Mouse (Mus musculus): ENCODE data around the gene Rbfox3. TPM values are rescaled to one million over a fixed set of nuclear protein-coding genes. Genes with fewer than 3 reads are reported as not detected.

The Rbfox3 gene
- polyA plus RNA-seq, 2 experiments, result 0.08 to 0.17 TPM

DNA sequence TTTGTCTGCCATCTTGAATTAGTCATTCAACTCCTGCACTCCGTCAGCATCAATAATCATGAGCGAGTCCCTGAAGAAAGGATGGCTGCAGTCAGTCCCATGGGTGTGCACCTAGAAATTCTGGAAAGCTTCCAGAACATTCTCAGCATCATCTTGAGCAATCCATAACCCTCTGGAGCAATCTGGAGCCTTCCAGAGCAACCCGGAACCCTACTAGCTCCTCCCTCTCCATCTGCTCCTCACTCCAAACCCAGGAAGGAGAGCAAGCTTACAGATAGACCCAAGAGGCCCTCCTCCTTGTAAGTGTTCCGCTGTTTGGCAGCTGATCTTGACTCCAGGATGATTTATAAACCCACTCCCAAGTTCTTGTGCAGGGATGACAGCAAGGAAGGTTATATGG lies 17.2 kb downstream of the Rbfox3 start:
- 55% methylated on average over 4 of the region's 4 CpGs for WGBS (ENCODE audit: insufficient replicate concordance)
- Histone ChIP-seq H3K9me3 (ENCODE audit: control insufficient read depth, low read length) (no peaks in the 10 kb centered on the region), H3K9ac (replicated peaks) (no peak overlapping the region), H3K27me3 (ENCODE audit: control insufficient read depth, insufficient read depth, low read length) (no peaks in the 10 kb centered on the region), H3K36me3 (replicated peaks; ENCODE audit: control insufficient read depth, insufficient read depth, low read depth) (no peaks in the 10 kb centered on the region), H3K4me3 (ENCODE audit: insufficient read depth in 1 of 2, low read depth in 2 of 2, low read length in 2 of 2) (no peak overlapping the region), H3K27ac (no peak overlapping the region), H3K4me2 (ENCODE audit: low read depth) (no peak overlapping the region), H3K4me1 (replicated peaks; ENCODE audit: control insufficient read depth in 2 of 2, insufficient read depth in 2 of 2, low read length in 1 of 2) (no peaks in the 10 kb centered on the region)
- DNase-seq (ENCODE audit: low read depth in 3 of 3, low spot score in 3 of 3) (no peak), ATAC-seq (ENCODE audit: insufficient read depth) (no peak)
- TF ChIP-seq EP300 (IDR thresholded peaks at IDR 0.05; ENCODE audit: low read depth) (no peak), CTCF (IDR thresholded peaks at IDR 0.05; ENCODE audit: low read depth) (no peak)

DNA sequence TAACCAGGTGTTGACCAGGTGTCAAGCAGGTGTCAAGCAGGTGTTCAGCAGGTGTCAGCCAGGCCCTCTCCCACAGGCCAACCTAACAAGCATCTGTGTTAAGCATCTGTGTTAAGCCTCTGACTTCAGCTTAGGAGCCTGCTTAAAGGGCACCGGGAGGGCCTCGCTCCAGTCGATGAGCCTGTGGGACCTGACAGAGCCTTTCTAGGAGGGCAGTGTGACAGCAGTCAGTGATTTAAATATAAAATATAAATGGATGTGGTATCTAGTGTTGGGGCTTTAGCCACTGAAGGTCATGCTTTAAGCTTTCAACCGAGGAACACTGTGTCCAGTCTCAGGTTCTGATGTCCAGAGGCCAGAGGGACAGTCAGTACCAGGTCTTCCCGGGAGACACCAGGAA lies 18.5 kb downstream of the Rbfox3 start:
- ATAC-seq (ENCODE audit: insufficient read depth), result no peak
- no peak overlapping the region for H3K9ac ChIP-seq (replicated peaks)
- no peak overlapping the region for H3K4me3 ChIP-seq (ENCODE audit: insufficient read depth in 1 of 2, low read depth in 2 of 2, low read length in 2 of 2)
- H3K27me3 ChIP-seq (ENCODE audit: control insufficient read depth, insufficient read depth, low read length), result no peaks in the 10 kb centered on the region
- no peaks in the 10 kb centered on the region for H3K9me3 ChIP-seq (ENCODE audit: control insufficient read depth, low read length)
- no peak for TF ChIP-seq CTCF (IDR thresholded peaks at IDR 0.05; ENCODE audit: low read depth)
- no peak for TF ChIP-seq EP300 (IDR thresholded peaks at IDR 0.05; ENCODE audit: low read depth)
- H3K27ac ChIP-seq, result no peak overlapping the region
- H3K4me1 ChIP-seq (replicated peaks; ENCODE audit: control insufficient read depth in 2 of 2, insufficient read depth in 2 of 2, low read length in 1 of 2), result no peaks in the 10 kb centered on the region
- WGBS (ENCODE audit: insufficient replicate concordance), result 68% methylated on average over 5 of the region's 5 CpGs
- H3K4me2 ChIP-seq (ENCODE audit: low read depth), result no peak overlapping the region
- H3K36me3 ChIP-seq (replicated peaks; ENCODE audit: control insufficient read depth, insufficient read depth, low read depth), result no peaks in the 10 kb centered on the region
- no peak for DNase-seq (ENCODE audit: low read depth in 3 of 3, low spot score in 3 of 3)

DNA sequence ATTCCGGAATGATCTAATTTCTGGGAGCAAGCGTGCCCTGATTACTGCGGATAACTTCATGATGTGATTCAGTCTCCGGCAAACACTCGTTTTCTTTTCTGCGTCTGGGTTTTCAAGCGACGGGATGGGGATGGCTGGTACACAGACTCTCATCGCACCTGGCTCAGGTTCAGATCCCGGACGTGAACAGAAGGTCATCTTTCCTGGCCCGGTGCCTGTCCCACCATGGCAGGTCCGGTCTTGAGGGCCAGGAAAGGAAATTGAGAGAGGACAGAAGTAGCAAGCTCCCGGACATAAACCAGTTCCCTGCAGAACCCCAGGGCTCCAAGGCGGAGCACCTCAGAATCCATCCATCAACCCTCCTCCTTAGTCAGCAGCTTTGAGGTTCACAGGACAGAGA lies 19.9 kb downstream of the Rbfox3 start:
- TF ChIP-seq CTCF (IDR thresholded peaks at IDR 0.05; ENCODE audit: low read depth) (no peak), EP300 (IDR thresholded peaks at IDR 0.05; ENCODE audit: low read depth) (no peak)
- no peak for ATAC-seq (ENCODE audit: insufficient read depth)
- no peak overlapping the region for H3K27ac ChIP-seq

DNA sequence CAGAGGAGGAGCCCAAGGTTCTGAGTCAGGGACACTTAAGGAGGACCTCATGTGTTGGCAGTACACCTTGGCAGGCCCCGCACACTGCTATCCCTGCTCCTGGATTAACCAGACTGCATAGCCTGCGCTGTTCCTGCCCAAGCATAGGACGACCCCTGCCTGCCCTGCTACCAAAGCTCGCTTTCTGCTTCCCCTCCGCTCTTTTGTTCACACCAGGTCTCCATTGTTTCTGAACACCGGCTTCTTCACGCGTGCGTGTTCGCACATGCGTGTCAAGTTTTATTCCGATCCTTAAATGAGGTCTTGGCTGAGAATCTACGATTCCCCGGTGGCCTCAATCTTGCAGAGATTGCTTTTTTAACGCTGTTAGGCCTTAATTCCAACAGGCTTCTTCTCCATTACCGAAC lies 20.4 kb downstream of the Rbfox3 start:
- Histone ChIP-seq H3K9me3 (ENCODE audit: control insufficient read depth, low read length) (no peaks in the 10 kb centered on the region), H3K9ac (replicated peaks) (no peak overlapping the region), H3K27ac (no peak overlapping the region), H3K36me3 (replicated peaks; ENCODE audit: control insufficient read depth, insufficient read depth, low read depth) (no peaks in the 10 kb centered on the region), H3K4me3 (ENCODE audit: insufficient read depth in 1 of 2, low read depth in 2 of 2, low read length in 2 of 2) (no peak overlapping the region), H3K27me3 (ENCODE audit: control insufficient read depth, insufficient read depth, low read length) (no peaks in the 10 kb centered on the region), H3K4me2 (ENCODE audit: low read depth) (no peak overlapping the region), H3K4me1 (replicated peaks; ENCODE audit: control insufficient read depth in 2 of 2, insufficient read depth in 2 of 2, low read length in 1 of 2) (no peaks in the 10 kb centered on the region)
- ATAC-seq (ENCODE audit: insufficient read depth), result no peak
- WGBS (ENCODE audit: insufficient replicate concordance), result 69% methylated on average over 16 of the region's 16 CpGs
- no peak for DNase-seq (ENCODE audit: low read depth in 3 of 3, low spot score in 3 of 3)
- TF ChIP-seq EP300 (IDR thresholded peaks at IDR 0.05; ENCODE audit: low read depth) (no peak), CTCF (IDR thresholded peaks at IDR 0.05; ENCODE audit: low read depth) (no peak)

More for the DNA sequence above, 19.9 kb downstream of the Rbfox3 start:
- 75% methylated on average over 15 of the region's 15 CpGs for WGBS (ENCODE audit: insufficient replicate concordance)
- Histone ChIP-seq H3K4me2 (ENCODE audit: low read depth) (no peak overlapping the region), H3K9me3 (ENCODE audit: control insufficient read depth, low read length) (no peaks in the 10 kb centered on the region), H3K36me3 (replicated peaks; ENCODE audit: control insufficient read depth, insufficient read depth, low read depth) (no peaks in the 10 kb centered on the region), H3K4me1 (replicated peaks; ENCODE audit: control insufficient read depth in 2 of 2, insufficient read depth in 2 of 2, low read length in 1 of 2) (no peaks in the 10 kb centered on the region), H3K9ac (replicated peaks) (no peak overlapping the region), H3K4me3 (ENCODE audit: insufficient read depth in 1 of 2, low read depth in 2 of 2, low read length in 2 of 2) (no peak overlapping the region), H3K27me3 (ENCODE audit: control insufficient read depth, insufficient read depth, low read length) (no peaks in the 10 kb centered on the region)
- no peak for DNase-seq (ENCODE audit: low read depth in 3 of 3, low spot score in 3 of 3)

DNA sequence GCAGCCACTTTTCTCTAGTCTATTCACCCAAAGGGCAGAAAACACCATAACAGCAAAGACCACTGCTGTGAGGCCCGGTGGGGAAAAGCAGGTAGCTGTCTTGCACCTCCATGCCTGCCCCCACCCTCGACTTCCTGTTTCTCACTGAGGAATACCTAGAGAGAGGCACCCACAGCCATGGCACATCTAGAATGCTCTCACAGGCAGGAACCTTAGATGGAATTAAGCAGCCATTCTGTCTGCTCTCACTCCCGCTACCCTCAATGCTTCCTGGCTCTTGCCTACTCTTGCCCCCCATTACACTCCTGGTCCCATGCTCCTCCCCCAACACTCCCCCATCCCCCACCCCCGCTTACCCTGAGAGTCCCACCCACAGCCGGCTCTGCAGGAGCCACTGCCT lies 20.9 kb downstream of the Rbfox3 start:
- TF ChIP-seq EP300 (IDR thresholded peaks at IDR 0.05; ENCODE audit: low read depth), result no peak
- DNase-seq (ENCODE audit: low read depth in 3 of 3, low spot score in 3 of 3) (no peak), ATAC-seq (ENCODE audit: insufficient read depth) (no peak)
- H3K9me3 ChIP-seq (ENCODE audit: control insufficient read depth, low read length), result no peaks in the 10 kb centered on the region
- H3K27ac ChIP-seq, result no peak overlapping the region
- H3K4me3 ChIP-seq (ENCODE audit: insufficient read depth in 1 of 2, low read depth in 2 of 2, low read length in 2 of 2), result no peak overlapping the region
- no peak overlapping the region for H3K9ac ChIP-seq (replicated peaks)
- H3K36me3 ChIP-seq (replicated peaks; ENCODE audit: control insufficient read depth, insufficient read depth, low read depth), result no peaks in the 10 kb centered on the region
- H3K4me2 ChIP-seq (ENCODE audit: low read depth), result no peak overlapping the region
- H3K4me1 ChIP-seq (replicated peaks; ENCODE audit: control insufficient read depth in 2 of 2, insufficient read depth in 2 of 2, low read length in 1 of 2), result no peaks in the 10 kb centered on the region
- WGBS (ENCODE audit: insufficient replicate concordance), result 34% methylated on average over 5 of the region's 5 CpGs
- H3K27me3 ChIP-seq (ENCODE audit: control insufficient read depth, insufficient read depth, low read length), result no peaks in the 10 kb centered on the region

Measured in liver, embryonic 14.5 days (tissue).